Mouse (Mus musculus): ENCODE measurements around the gene Cdk2ap2. TPM values are rescaled to one million over a fixed set of nuclear protein-coding genes. Genes with fewer than 3 reads are reported as not detected.

Gene Cdk2ap2
- total RNA-seq, 1 experiment = 39.6 TPM

GRCm38 (mm10) chr19:4115144-4115543, 18.2 kb downstream of the Cdk2ap2 start:
- no peaks in the 10 kb centered on the region for H3K9me3 ChIP-seq (ENCODE audit: control insufficient read depth, insufficient read depth, low read depth, low read length)
- H3K9ac ChIP-seq (ENCODE audit: insufficient read depth, low read depth, low read length, poor library complexity, severe bottlenecking) = no peak overlapping the region
- in situ Hi-C loops (cut with MboI; ENCODE audit: low sequenced_read_pairs in 2 of 2, unreplicated experiment in 2 of 2) = no loop called here
- peaks cover 19% of the 10 kb centered on the region; the same call in 1 of the 2 replicates for H3K36me3 ChIP-seq (ENCODE audit: control insufficient read depth, insufficient read depth, low read length, poor library complexity, severe bottlenecking)
- DNase-seq (ENCODE audit: low read depth, low spot score) = no peak
- H3K4me3 ChIP-seq (ENCODE audit: insufficient read depth in 1 of 2, low read depth in 1 of 2, low read length in 2 of 2, poor library complexity in 1 of 2, severe bottlenecking in 1 of 2) = no peak overlapping the region
- no peaks in the 10 kb centered on the region; a peak in 1 of 4 replicates for H3K4me1 ChIP-seq (ENCODE audit: control insufficient read depth in 2 of 2, insufficient read depth in 2 of 2, low read length in 2 of 2, poor library complexity in 1 of 2)
- no peak overlapping the region for H3K27ac ChIP-seq (ENCODE audit: insufficient read depth, low read depth, low read length, poor library complexity, severe bottlenecking)
- TF ChIP-seq ZNF384 (IDR thresholded peaks at IDR 0.05; ENCODE audit: low read depth, low read length) = no peak
- TF ChIP-seq MAFK (IDR thresholded peaks at IDR 0.05; ENCODE audit: insufficient read depth, low read depth, low read length) = no peak
- no peak for TF ChIP-seq HCFC1 (IDR thresholded peaks at IDR 0.05; ENCODE audit: borderline replicate concordance, insufficient read depth, low read length)
- TF ChIP-seq ZC3H11A (IDR thresholded peaks at IDR 0.05; ENCODE audit: borderline replicate concordance, low read depth, low read length) = no peak

- Histone ChIP-seq H3K4me1 (ENCODE audit: control insufficient read depth in 2 of 2, insufficient read depth in 2 of 2, low read length in 2 of 2, poor library complexity in 1 of 2) (peaks cover 0 to 4% of the 10 kb centered on the region in 2 experiments; a peak in 1 of 4 replicates), H3K36me3 (ENCODE audit: control insufficient read depth, insufficient read depth, low read length, poor library complexity, severe bottlenecking) (peaks cover 19% of the 10 kb centered on the region; the same call in 1 of the 2 replicates), H3K27ac (ENCODE audit: insufficient read depth, low read depth, low read length, poor library complexity, severe bottlenecking) (no peak overlapping the region), H3K9me3 (ENCODE audit: control insufficient read depth, insufficient read depth, low read depth, low read length) (no peaks in the 10 kb centered on the region), H3K9ac (ENCODE audit: insufficient read depth, low read depth, low read length, poor library complexity, severe bottlenecking) (no peak overlapping the region), H3K4me3 (ENCODE audit: insufficient read depth in 1 of 2, low read depth in 1 of 2, low read length in 2 of 2, poor library complexity in 1 of 2, severe bottlenecking in 1 of 2) (no peak overlapping the region)
- in situ Hi-C loops (cut with MboI; ENCODE audit: low sequenced_read_pairs in 2 of 2, unreplicated experiment in 2 of 2) = no loop called here
- DNase-seq (ENCODE audit: low read depth, low spot score) = no peak
- TF ChIP-seq HCFC1 (IDR thresholded peaks at IDR 0.05; ENCODE audit: borderline replicate concordance, insufficient read depth, low read length) = no peak
- no peak for TF ChIP-seq MAFK (IDR thresholded peaks at IDR 0.05; ENCODE audit: insufficient read depth, low read depth, low read length)
- no peak for TF ChIP-seq CHD2 (IDR thresholded peaks at IDR 0.05; ENCODE audit: low read depth, low read length)
- TF ChIP-seq ZC3H11A (IDR thresholded peaks at IDR 0.05; ENCODE audit: borderline replicate concordance, low read depth, low read length) = no peak
- TF ChIP-seq ZNF384 (IDR thresholded peaks at IDR 0.05; ENCODE audit: low read depth, low read length) = no peak
Observed at GRCm38 (mm10) chr19:4115816-4116215, 18.8 kb downstream of the Cdk2ap2 start.

- Histone ChIP-seq H3K27ac (ENCODE audit: insufficient read depth, low read depth, low read length, poor library complexity, severe bottlenecking) (no peak overlapping the region), H3K36me3 (ENCODE audit: control insufficient read depth, insufficient read depth, low read length, poor library complexity, severe bottlenecking) (peaks cover 19% of the 10 kb centered on the region; the same call in 1 of the 2 replicates), H3K9ac (ENCODE audit: insufficient read depth, low read depth, low read length, poor library complexity, severe bottlenecking) (no peak overlapping the region), H3K4me1 (ENCODE audit: control insufficient read depth in 2 of 2, insufficient read depth in 2 of 2, low read length in 2 of 2, poor library complexity in 1 of 2) (peaks cover 0 to 4% of the 10 kb centered on the region in 2 experiments; a peak in 1 of 4 replicates), H3K9me3 (ENCODE audit: control insufficient read depth, insufficient read depth, low read depth, low read length) (no peaks in the 10 kb centered on the region), H3K4me3 (ENCODE audit: insufficient read depth in 1 of 2, low read depth in 1 of 2, low read length in 2 of 2, poor library complexity in 1 of 2, severe bottlenecking in 1 of 2) (no peak overlapping the region)
- in situ Hi-C loops (cut with MboI; ENCODE audit: low sequenced_read_pairs in 2 of 2, unreplicated experiment in 2 of 2) = no loop called here
- TF ChIP-seq ZC3H11A (IDR thresholded peaks at IDR 0.05; ENCODE audit: borderline replicate concordance, low read depth, low read length) (no peak), HCFC1 (IDR thresholded peaks at IDR 0.05; ENCODE audit: borderline replicate concordance, insufficient read depth, low read length) (no peak), MAFK (IDR thresholded peaks at IDR 0.05; ENCODE audit: insufficient read depth, low read depth, low read length) (no peak), CHD2 (IDR thresholded peaks at IDR 0.05; ENCODE audit: low read depth, low read length) (no peak), ZNF384 (IDR thresholded peaks at IDR 0.05; ENCODE audit: low read depth, low read length) (no peak)
- no peak for DNase-seq (ENCODE audit: low read depth, low spot score)
Observed at GRCm38 (mm10) chr19:4117006-4117405, 20.0 kb downstream of the Cdk2ap2 start.

- TF ChIP-seq ZC3H11A (IDR thresholded peaks at IDR 0.05; ENCODE audit: borderline replicate concordance, low read depth, low read length) (no peak), ZNF384 (IDR thresholded peaks at IDR 0.05; ENCODE audit: low read depth, low read length) (no peak), CHD2 (IDR thresholded peaks at IDR 0.05; ENCODE audit: low read depth, low read length) (no peak), HCFC1 (IDR thresholded peaks at IDR 0.05; ENCODE audit: borderline replicate concordance, insufficient read depth, low read length) (no peak), MAFK (IDR thresholded peaks at IDR 0.05; ENCODE audit: insufficient read depth, low read depth, low read length) (no peak)
- H3K9me3 ChIP-seq (ENCODE audit: control insufficient read depth, insufficient read depth, low read depth, low read length) = no peaks in the 10 kb centered on the region
- H3K36me3 ChIP-seq (ENCODE audit: control insufficient read depth, insufficient read depth, low read length, poor library complexity, severe bottlenecking) = peaks cover 18% of the 10 kb centered on the region; the same call in 1 of the 2 replicates
- peaks cover 0 to 4% of the 10 kb centered on the region in 2 experiments; a peak in 1 of 4 replicates for H3K4me1 ChIP-seq (ENCODE audit: control insufficient read depth in 2 of 2, insufficient read depth in 2 of 2, low read length in 2 of 2, poor library complexity in 1 of 2)
- H3K4me3 ChIP-seq (ENCODE audit: insufficient read depth in 1 of 2, low read depth in 1 of 2, low read length in 2 of 2, poor library complexity in 1 of 2, severe bottlenecking in 1 of 2) = no peak overlapping the region
- no peak overlapping the region for H3K9ac ChIP-seq (ENCODE audit: insufficient read depth, low read depth, low read length, poor library complexity, severe bottlenecking)
- H3K27ac ChIP-seq (ENCODE audit: insufficient read depth, low read depth, low read length, poor library complexity, severe bottlenecking) = no peak overlapping the region
- in situ Hi-C loops (cut with MboI; ENCODE audit: low sequenced_read_pairs in 2 of 2, unreplicated experiment in 2 of 2) = no loop called here
- no peak for DNase-seq (ENCODE audit: low read depth, low spot score)
Observed at GRCm38 (mm10) chr19:4118350-4118749, 21.4 kb downstream of the Cdk2ap2 start.

All from ES-E14 (cell line).